Mouse (Mus musculus): ENCODE measurements at regions not wholly inside any gene's neighbourhood (a gene's known extent, or its start where the extent isn't known, plus 50 kb on each side); places are given as distances from the start of the nearest gene placed in this dataset.

- no peak for TF ChIP-seq POLR2A (IDR thresholded peaks at IDR 0.05; ENCODE audit: borderline replicate concordance, extremely low read depth, insufficient read depth, insufficient read length, poor library complexity, severe bottlenecking)
- TF ChIP-seq CTCF (IDR thresholded peaks at IDR 0.05; ENCODE audit: borderline replicate concordance, extremely low read depth, insufficient read depth, insufficient read length) = no peak
These were observed 211.4 kb downstream of the Sh2d4b start for GRCm38 (mm10) chr14:40681711-40682110.

Data from brain, embryonic 14.5 days (tissue).